Mouse (Mus musculus) heart, postnatal 25 days (tissue): ENCODE data around the gene Vhl. TPM values are rescaled to one million over a fixed set of nuclear protein-coding genes. Genes with fewer than 3 reads are reported as not detected.

Experiments used
- DNase-seq: peaks from one replicate; pipeline ENCODE4 v3.0.0; 2022; ENCODE audit warnings: low spot score
- intact Hi-C: fragments of 180-260 bp; cut with DNase I; formaldehyde crosslinking; loops from one replicate; pipeline ENCODE4 v1.15.1; 2025
- total RNA-seq, 2 experiments: library from RNA; stranded (reverse); gene quantifications; 2 replicates each; pipeline ENCODE4 v1.2.3; 2021

The Vhl gene
- total RNA-seq, 2 experiments from 2014 or later = 10.7 to 11.7 TPM

DNA sequence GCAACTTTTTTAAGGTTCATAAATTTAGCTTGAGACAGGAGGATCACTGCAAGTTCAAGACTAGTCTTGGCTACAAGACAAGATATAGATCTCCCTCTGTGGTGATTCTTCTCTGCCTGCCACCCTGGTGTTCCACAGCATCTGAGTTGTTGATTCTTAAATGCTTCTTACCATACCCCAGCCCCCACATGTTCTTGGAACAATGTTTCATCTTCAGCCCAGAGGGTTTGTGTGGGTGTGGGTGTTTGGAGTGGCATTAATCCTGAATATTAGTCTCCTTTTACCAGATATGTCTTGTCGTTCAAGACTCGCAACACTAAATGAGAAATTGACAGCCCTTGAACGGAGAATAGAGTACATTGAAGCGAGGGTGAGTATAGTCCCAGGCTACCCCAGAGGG is 8.3 kb upstream of the Vhl start:
- intact Hi-C loops = no loop called here
- no peak for DNase-seq

DNA sequence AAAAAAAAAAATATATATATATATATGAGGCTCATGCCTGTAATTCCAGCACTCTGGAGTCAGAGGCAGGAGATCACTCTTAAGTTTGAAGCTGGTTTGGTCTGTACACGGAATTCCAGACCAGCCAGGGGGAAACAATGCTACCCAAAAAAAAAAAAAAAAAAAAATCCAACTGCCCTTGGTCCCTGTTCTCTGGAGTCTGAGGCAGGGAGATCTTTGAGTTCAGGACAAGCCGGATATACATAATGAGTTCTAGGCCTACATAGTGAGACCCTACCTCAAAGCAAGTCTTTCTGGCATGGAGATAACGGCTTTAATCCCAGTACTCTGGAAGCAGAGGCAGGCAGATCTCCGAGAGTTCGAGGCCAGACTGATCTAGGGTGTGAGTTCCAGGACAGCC is 373 bp upstream of the Vhl start:
- intact Hi-C loops = no loop called here

DNA sequence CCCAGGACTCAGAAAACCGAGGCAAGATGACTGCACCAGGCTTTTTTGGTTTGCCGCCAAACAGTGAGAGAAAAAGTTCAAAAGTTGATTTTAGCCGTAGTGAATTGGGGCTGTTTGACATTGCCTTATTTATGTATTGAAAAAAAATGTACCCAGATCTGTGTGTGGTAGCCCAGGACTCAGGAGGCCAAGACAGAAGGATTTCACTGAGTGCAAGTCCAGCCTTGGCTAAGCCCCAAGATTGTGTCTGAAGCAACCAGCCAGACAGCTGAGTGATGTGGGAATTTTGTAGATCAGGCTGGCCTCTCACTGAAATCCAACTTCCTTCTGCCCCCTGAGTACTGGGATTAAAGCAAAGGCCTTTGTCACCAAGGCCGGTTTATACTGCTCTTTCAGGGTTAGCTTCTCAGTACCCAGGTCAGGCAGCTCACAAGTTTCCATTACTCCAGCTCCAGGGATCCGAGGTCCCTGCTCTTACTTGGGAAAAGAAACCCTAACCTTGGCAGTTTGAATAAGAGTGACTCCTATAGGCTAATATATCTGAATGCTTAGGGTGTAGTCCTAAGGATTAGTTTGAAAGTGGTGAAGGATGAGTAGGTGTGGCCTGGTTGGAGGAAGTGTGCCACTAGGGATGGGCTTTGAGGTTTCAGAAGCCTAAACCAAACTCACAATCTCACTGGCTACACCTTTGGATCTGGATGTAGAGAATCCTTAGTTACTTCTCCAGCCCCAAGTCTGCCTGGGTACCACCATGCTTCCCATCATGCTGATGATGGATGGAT is 1.4 kb downstream of the Vhl start:
- no peak for DNase-seq
- intact Hi-C loops = loop anchor here (2.0 kb wide), 2 partner anchors 14 to 20 kb away; partner anchors contain the start of genes Brk1 and Irak2

More for the DNA sequence above, 373 bp upstream of the Vhl start:
- no peak for DNase-seq

GRCm38 (mm10) chr6:113630322-113630721 is 6.6 kb downstream of the Vhl start:
- no peak for DNase-seq

DNA sequence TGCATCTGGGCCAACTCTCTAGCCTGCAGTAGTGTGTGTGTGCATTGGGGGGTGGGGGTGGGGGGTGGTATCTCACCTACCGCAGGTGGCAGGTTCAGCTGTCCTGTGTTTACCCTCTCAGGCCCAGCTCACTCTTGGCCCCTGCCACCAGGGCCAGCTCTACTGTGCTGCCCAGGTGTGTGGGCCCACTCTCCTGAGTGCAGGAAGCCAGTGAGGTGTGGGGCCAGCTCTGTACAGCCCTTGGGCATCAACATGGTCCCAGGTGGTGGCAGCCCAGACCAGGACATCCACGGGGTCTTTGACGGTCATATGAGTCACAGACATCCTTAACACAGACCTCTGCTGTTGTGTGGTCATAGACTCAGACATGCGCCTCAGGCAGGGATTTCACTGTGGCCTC is 9.1 kb downstream of the Vhl start:
- intact Hi-C loops = no loop called here
- no peak for DNase-seq

More at GRCm38 (mm10) chr6:113630322-113630721, 6.6 kb downstream of the Vhl start:
- intact Hi-C loops = no loop called here

DNA sequence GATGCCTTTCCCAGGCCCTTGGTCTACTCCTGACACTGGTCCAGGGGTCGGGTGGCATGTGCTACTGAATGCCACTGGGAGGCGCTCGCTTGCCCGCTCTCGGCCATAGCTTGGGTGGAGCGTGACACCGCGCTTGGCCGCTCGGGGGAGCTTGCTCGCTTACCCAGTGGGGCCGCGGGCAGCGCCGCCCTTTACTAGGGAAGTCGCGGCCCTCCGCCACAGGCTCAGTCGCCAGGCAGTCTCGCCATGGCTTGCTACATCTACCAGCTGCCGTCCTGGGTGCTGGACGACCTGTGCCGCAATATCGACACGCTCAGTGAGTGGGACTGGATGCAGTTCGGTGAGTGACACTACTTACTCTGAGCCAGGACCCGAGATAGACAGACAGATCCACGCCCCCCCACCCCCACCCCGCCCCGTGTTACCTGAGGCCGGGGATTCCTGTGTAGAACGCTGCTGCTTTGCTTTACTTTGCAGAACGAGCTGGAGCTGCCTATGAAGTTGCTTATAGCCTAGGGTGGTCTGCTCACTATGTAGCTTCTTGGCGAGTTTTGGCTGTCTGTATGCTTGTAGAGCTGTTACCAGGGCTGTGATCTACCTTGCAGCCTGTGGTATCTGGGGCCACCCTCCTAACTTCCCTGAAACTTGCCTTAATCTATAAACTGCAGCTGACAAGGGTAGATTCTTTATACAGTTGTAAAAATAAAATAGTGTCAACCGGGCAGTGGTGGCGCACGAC is 14.7 kb downstream of the Vhl start, which contains the start of gene Irak2:
TSS of gene Irak2 (plus strand) at position 166 of the 739 bp plus-strand sequence.
- peak; percentile 93 for DNase-seq
- intact Hi-C loops = loop anchor here (1.0 to 5.0 kb wide), 5 partner anchors 14 to 434 kb away; no protein-coding TSS in a partner anchor

GRCm38 (mm10) chr6:113639201-113639600 is 15.4 kb downstream of the Vhl start:
- DNase-seq = no peak
- intact Hi-C loops = loop anchor here (2.0 to 5.0 kb wide), 4 partner anchors 14 to 433 kb away; no protein-coding TSS in a partner anchor

DNA sequence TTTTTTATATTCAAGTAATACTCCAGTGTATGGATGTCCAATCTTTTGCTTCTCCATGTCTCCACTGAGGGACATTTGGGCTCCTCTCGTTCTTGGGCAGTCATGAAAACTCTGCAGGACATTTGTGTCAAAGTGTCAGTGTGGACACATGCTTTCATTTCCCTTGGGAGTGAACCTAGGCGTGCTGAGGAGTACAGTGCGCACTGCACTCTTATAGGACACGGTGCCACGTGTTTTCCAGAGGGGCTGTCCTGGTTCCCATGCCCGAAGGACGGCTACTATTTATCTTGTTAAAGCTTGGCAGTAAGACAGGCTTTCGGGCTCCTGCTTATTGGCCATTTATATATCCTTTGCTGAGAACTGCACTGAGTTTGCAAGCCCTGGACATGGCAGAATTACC is 18.8 kb downstream of the Vhl start:
- intact Hi-C loops = no loop called here

GRCm38 (mm10) chr6:113643021-113643420 is 19.3 kb downstream of the Vhl start:
- intact Hi-C loops = no loop called here
- DNase-seq = no peak

More for the DNA sequence above, 18.8 kb downstream of the Vhl start:
- DNase-seq = no peak

GRCm38 (mm10) chr6:113643967-113644366 is 20.2 kb downstream of the Vhl start:
- DNase-seq = no peak
- intact Hi-C loops = no loop called here

DNA sequence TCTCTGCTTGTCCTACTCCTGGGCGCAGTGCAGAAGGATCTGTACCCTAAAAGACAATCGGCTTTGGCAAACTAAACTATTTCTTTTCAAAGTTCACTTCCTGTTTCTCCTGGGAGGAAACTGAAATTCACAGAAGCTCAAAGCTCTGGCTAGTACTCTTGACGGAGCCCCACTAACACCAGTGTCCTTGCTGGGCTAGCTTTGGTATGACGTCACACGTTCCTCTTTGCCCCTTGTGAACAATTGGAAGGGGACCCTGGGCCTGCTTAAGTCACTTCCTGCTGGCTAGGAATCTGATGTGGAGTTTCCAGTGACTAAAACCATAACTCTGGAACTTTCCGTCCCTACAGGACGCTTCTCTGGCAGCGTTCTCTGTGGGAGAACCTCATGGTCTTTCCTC is 21.0 kb downstream of the Vhl start:
- intact Hi-C loops = no loop called here
- DNase-seq = peak; percentile 78

- intact Hi-C loops = no loop called here
- no peak for DNase-seq
Measured at GRCm38 (mm10) chr6:113649346-113650196, 25.8 kb downstream of the Vhl start.

- intact Hi-C loops = no loop called here
- DNase-seq = no peak
Measured at GRCm38 (mm10) chr6:113650197-113650640, 26.5 kb downstream of the Vhl start.

DNA sequence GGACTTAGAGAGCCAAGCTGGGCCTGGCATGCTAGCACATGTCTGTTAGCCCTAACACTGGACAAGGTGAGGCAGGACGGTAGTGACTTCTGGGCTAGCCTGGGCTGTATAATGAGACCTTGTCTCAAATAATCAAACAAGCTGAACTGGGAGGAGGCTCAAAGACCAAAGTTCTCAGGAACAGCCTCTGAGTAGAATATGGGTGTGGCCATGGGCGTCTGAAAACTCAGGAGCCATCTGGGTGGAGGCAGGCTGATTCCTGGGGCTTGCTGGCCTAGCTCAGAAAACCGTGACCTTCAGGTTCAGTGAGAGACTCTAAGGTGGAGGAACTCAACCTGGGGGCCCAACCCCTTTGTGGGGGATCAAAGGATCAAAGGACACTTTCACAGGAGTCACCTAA is 27.9 kb downstream of the Vhl start:
- intact Hi-C loops = no loop called here
- DNase-seq = no peak

DNA sequence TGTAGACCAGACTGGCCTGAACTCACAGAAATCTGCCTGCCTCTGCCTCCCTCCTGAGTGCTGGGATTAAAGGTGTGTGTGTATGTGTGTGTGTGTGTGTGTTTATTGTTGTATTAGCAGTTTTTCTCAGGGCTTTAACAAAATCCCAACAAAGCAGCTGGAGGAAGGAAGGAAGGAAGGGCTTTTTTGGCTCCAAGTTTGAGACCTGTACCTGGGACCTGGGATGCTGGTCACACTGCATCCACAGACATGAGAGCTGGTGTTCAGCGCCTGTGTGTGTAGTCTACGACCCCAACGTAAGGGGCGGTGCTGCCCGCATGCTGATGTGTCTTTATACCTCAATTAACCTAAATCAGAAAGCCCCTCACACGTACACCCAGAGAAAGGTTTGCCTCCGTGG is 29.8 kb downstream of the Vhl start:
- intact Hi-C loops = no loop called here
- DNase-seq = no peak

DNA sequence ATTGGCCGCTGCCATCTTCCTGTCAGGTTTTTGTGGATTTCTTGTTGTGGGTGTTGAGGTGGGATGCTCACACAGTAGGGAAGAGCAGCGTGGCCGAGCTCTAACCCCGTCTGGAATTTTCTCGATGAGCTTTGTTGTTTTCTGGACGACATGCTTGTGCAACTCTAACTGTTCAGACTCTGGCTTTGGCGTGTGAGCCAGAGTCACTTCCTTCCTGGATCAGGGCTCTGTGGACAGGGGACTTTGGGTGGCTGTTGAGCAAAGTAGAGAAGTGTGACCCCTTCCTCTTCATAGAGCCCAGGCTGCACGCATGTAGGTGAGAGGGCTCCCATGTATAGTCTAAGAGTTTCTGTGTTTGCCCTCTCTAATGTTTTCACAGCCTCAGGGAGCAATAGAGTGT is 30.3 kb downstream of the Vhl start:
- DNase-seq = no peak
- intact Hi-C loops = no loop called here

GRCm38 (mm10) chr6:113654753-113655397 is 31.1 kb downstream of the Vhl start:
- intact Hi-C loops = no loop called here

GRCm38 (mm10) chr6:113655475-113655874 is 31.7 kb downstream of the Vhl start:
- no peak for DNase-seq
- intact Hi-C loops = no loop called here

More at GRCm38 (mm10) chr6:113654753-113655397, 31.1 kb downstream of the Vhl start:
- no peak for DNase-seq

DNA sequence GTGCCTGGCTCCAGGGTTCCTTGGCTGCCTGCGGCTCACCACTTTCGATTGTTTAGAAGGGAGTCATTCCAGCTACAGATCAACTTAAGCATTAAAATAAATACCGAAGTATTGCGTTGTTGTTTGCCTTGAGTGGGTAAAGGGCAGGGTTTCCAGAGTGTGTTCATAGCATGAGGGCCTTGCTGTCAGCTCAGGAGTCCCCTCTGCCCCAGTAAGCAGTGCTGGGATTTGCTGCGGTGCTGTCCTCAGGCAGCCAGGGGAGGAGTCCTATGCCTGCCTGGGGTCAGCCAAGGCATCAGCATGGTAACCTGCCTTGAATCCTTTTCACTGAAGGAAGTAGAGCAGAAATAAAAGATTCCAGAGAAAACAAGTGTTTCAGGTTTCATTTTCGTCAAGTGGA is 33.1 kb downstream of the Vhl start:
- intact Hi-C loops = no loop called here
- no peak for DNase-seq
